Mouse (Mus musculus): ENCODE measurements around the gene Rabac1.

The Rabac1 gene

DNA sequence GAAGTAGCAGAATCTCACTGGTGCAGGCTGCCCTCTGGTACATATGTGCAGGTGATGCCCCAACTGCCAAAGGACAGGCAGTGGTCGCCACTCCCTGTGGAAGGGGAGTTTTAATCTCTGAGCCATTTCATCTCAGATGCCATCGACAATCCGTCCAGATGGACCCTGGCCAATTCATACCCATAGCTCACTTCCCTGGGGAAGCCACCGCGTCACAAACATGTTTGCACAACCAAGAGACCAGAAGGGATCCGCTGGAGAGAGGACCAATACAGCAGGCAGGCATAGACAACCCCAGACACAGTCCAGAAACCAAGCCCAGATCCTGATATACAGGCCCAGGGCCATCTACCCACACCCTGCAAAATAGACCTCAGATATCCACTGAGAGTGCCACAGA is 42.1 kb downstream of the Rabac1 start:
- no peak for DNase-seq (ENCODE audit: low read depth, low spot score)
